8 mouse cellular contexts compared by ENCODE assay signal in the genomic region with DNA sequence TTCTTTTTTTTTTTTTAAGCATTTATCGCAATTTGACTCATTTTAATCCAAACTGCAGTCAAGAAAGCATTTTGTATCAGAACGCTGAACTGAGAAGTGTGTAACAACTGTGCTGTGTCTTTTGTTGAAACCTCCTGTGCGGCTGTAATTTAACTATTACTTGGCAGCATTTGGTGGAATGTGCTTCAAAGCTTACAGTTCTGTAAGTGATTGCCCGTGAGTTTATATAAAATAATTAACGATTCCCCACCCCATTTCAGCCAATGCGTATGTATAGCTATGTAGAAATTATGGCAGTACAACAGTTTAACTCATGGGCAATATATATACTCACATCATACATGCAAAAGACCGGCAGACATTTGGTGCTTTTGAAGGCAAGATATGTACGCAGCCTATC.
A peak's percentile ranks its signal among the peaks of the same experiment; 100 is the strongest.
DNase-seq lines count a peak whose midpoint lies in the region; ATAC-seq and TF ChIP-seq lines count a peak whose summit lies in the region.

No protein-coding gene starts in this region.

- H3K9me3 ChIP-seq in kidney, embryonic 16.5 days (ENCODE audit: low read length) = no peaks in the 10 kb centered on the region
- H3K9me3 ChIP-seq in embryonic facial prominence, embryonic 13.5 days = no peaks in the 10 kb centered on the region
- H3K9me3 ChIP-seq in hindbrain, embryonic 15.5 days = no peaks in the 10 kb centered on the region
- H3K9me3 ChIP-seq in midbrain, postnatal 0 days (ENCODE audit: low read length) = no peaks in the 10 kb centered on the region

- no peak for TF ChIP-seq CTCF in midbrain, postnatal 0 days (IDR thresholded peaks at IDR 0.05)

- intact Hi-C loops in left cerebral cortex, postnatal 14 days (cut with DNase I) = no loop called here

- peak overlapping the region; percentile 42 for H3K4me3 ChIP-seq in kidney, embryonic 16.5 days (ENCODE audit: low read length)
- H3K4me3 ChIP-seq in embryonic facial prominence, embryonic 13.5 days = peak overlapping the region; percentile 72
- H3K4me3 ChIP-seq in hindbrain, embryonic 15.5 days = peak overlapping the region; percentile 77
- H3K4me3 ChIP-seq in midbrain, postnatal 0 days (ENCODE audit: low read depth, low read length) = peak overlapping the region; percentile 66

- ATAC-seq in kidney, embryonic 16.5 days (ENCODE audit: low FRiP score, low TSS enrichment) = no peak
- no peak for ATAC-seq in embryonic facial prominence, embryonic 13.5 days (ENCODE audit: insufficient number of reproducible peaks, insufficient read depth, low FRiP score, low TSS enrichment, low read depth)
- ATAC-seq in hindbrain, embryonic 15.5 days (ENCODE audit: low FRiP score, low read depth) = no peak
- ATAC-seq in midbrain, postnatal 0 days (ENCODE audit: low FRiP score) = no peak

- WGBS in kidney, embryonic 16.5 days = 44% methylated on average over 8 of the region's 8 CpGs
- 10% methylated on average over 8 of the region's 8 CpGs for WGBS in embryonic facial prominence, embryonic 13.5 days
- WGBS in hindbrain, embryonic 15.5 days = 12% methylated on average over 8 of the region's 8 CpGs
- WGBS in midbrain, postnatal 0 days = 6% methylated on average over 8 of the region's 8 CpGs

- H3K36me3 ChIP-seq in kidney, embryonic 16.5 days (ENCODE audit: insufficient read depth, low read length) = no peaks in the 10 kb centered on the region
- H3K36me3 ChIP-seq in embryonic facial prominence, embryonic 13.5 days = peaks cover 14% of the 10 kb centered on the region
- no peaks in the 10 kb centered on the region; the same call in 1 of the 2 replicates for H3K36me3 ChIP-seq in hindbrain, embryonic 15.5 days
- peaks cover 4% of the 10 kb centered on the region; the same call in 1 of the 2 replicates for H3K36me3 ChIP-seq in midbrain, postnatal 0 days (ENCODE audit: insufficient read depth, low read length)

- H3K4me1 ChIP-seq in kidney, embryonic 16.5 days (ENCODE audit: insufficient read depth, low read length) = peaks cover 12% of the 10 kb centered on the region
- H3K4me1 ChIP-seq in embryonic facial prominence, embryonic 13.5 days = peaks cover 32% of the 10 kb centered on the region
- H3K4me1 ChIP-seq in hindbrain, embryonic 15.5 days (replicated peaks) = peaks cover 19% of the 10 kb centered on the region
- peaks cover 5% of the 10 kb centered on the region; the same call in 1 of the 2 replicates for H3K4me1 ChIP-seq in midbrain, postnatal 0 days (ENCODE audit: insufficient read depth, low read length)

- DNase-seq in kidney, adult 18-20 months = no peak
- peak; percentile 56 for DNase-seq in midbrain, postnatal 0 days (ENCODE audit: low spot score)
- no peak for DNase-seq in adrenal gland, adult (ENCODE audit: inconsistent age in 2 of 2, low spot score in 1 of 2)
- no peak for DNase-seq in left cerebral cortex, postnatal 14 days (ENCODE audit: low spot score in 2 of 2)
- DNase-seq in layer of hippocampus, adult 18-20 months (ENCODE audit: low spot score in 2 of 2) = no peak

- no peaks in the 10 kb centered on the region for H3K27me3 ChIP-seq in kidney, embryonic 16.5 days (ENCODE audit: insufficient read depth, low read length)
- no peaks in the 10 kb centered on the region for H3K27me3 ChIP-seq in embryonic facial prominence, embryonic 13.5 days
- no peaks in the 10 kb centered on the region for H3K27me3 ChIP-seq in hindbrain, embryonic 15.5 days
- no peaks in the 10 kb centered on the region for H3K27me3 ChIP-seq in midbrain, postnatal 0 days (ENCODE audit: insufficient read depth, low read length)

- peak overlapping the region; percentile 43 for H3K27ac ChIP-seq in kidney, embryonic 16.5 days (ENCODE audit: low read length)
- H3K27ac ChIP-seq in embryonic facial prominence, embryonic 13.5 days = peak overlapping the region; percentile 100
- peak overlapping the region; percentile 98 for H3K27ac ChIP-seq in hindbrain, embryonic 15.5 days (replicated peaks)
- H3K27ac ChIP-seq in midbrain, postnatal 0 days (ENCODE audit: low read depth, low read length) = peak overlapping the region; percentile 98

- peak overlapping the region; percentile 39 for H3K4me2 ChIP-seq in kidney, embryonic 16.5 days (replicated peaks; ENCODE audit: low read depth, low read length)
- H3K4me2 ChIP-seq in embryonic facial prominence, embryonic 13.5 days = peak overlapping the region; percentile 75
- H3K4me2 ChIP-seq in hindbrain, embryonic 15.5 days = peak overlapping the region; percentile 86
- H3K4me2 ChIP-seq in midbrain, postnatal 0 days (ENCODE audit: low read depth, low read length, poor library complexity, severe bottlenecking) = peak overlapping the region; percentile 68

- peak overlapping the region; percentile 53 for H3K9ac ChIP-seq in kidney, embryonic 16.5 days (replicated peaks; ENCODE audit: low read length)
- H3K9ac ChIP-seq in embryonic facial prominence, embryonic 13.5 days = peak overlapping the region; percentile 96
- peak overlapping the region; percentile 91 for H3K9ac ChIP-seq in hindbrain, embryonic 15.5 days
- peak overlapping the region; percentile 99 for H3K9ac ChIP-seq in midbrain, postnatal 0 days (replicated peaks; ENCODE audit: low read length, poor library complexity, severe bottlenecking)

Comparison
In these comparisons a context has a peak if more than half of its experiments do, and no peak if none do; other contexts are left out.
1. H3K27ac ChIP-seq: peak in every context shown above with its lines; median percentile 100 in embryonic facial prominence, embryonic 13.5 days; 98 in hindbrain, embryonic 15.5 days; 98 in midbrain, postnatal 0 days; 43 in kidney, embryonic 16.5 days.